Mouse (Mus musculus) heart, embryonic 16.5 days (tissue): ENCODE measurements around the gene Cacna1s. TPM values are rescaled to one million over a fixed set of nuclear protein-coding genes. Genes with fewer than 3 reads are reported as not detected.

ENCODE experiments used
- ATAC-seq: fragments of 200-750 bp; cut with Nextera tagmentation; replicated peaks from 2 replicates; pipeline ENCODE4 v1.8.0; 2017; ENCODE audit warnings: moderate number of reproducible peaks; ENCODE audit not compliant: insufficient read depth, low FRiP score; ENCODE audit errors: extremely low read depth
- H3K27ac ChIP-seq: fragments of 300-500 bp; sonication (generic); 2 replicates; pipeline ENCODE4 v1.5.1; 2014; ENCODE audit warnings: mild to moderate bottlenecking, low read length, control low read depth, moderate library complexity
- H3K27me3 ChIP-seq: fragments of 300-500 bp; sonication (generic); 2 replicates; pipeline ENCODE4 v1.6.1; 2014; ENCODE audit warnings: low read length, mixed read lengths; ENCODE audit not compliant: control insufficient read depth, insufficient read depth
- H3K36me3 ChIP-seq: fragments of 300-500 bp; sonication (generic); 2 replicates; pipeline ENCODE4 v1.6.1; 2014; ENCODE audit not compliant: control insufficient read depth, insufficient read depth
- H3K4me1 ChIP-seq: fragments of 300-500 bp; sonication (generic); 2 replicates; pipeline ENCODE4 v1.6.1; 2014; ENCODE audit warnings: low read length, mixed read lengths; ENCODE audit not compliant: control insufficient read depth, insufficient read depth
- H3K4me2 ChIP-seq: fragments of 300-500 bp; sonication (generic); 2 replicates; pipeline ENCODE4 v1.6.1; 2014; ENCODE audit warnings: low read depth, mild to moderate bottlenecking, control low read depth, low read length
- H3K4me3 ChIP-seq: fragments of 300-500 bp; sonication (generic); 2 replicates; pipeline ENCODE4 v1.5.1; 2014; ENCODE audit warnings: mild to moderate bottlenecking, control low read depth, low read length
- H3K9ac ChIP-seq: fragments of 300-500 bp; sonication (generic); 2 replicates; pipeline ENCODE4 v1.6.1; 2014; ENCODE audit warnings: low read length, control low read depth
- H3K9me3 ChIP-seq: fragments of 300-500 bp; sonication (generic); replicated peaks from 2 replicates; pipeline ENCODE4 v1.6.1; 2016; ENCODE audit warnings: low read length; ENCODE audit not compliant: control insufficient read depth
- WGBS: fragments of 180-500 bp; shearing (Covaris S2); extraction: QIAGEN DNeasy Blood & Tissue Kit; methylation state at CpG from one replicate; pipeline ENCODE4 v1.1.7; 2014; 5-methylcytosine and 5-hydroxymethylcytosine counted together
- polyA plus RNA-seq: library from polyadenylated mRNA; unstranded; fragments of >200 nt; fragmentation: Nextera tagmentation; extraction: Ambion mirVana; gene quantifications from 2 replicates; pipeline ENCODE4 v1.2.1, GENCODE M21; 2015

Cacna1s gene
- polyA plus RNA-seq, 1 experiment from 2014 or later = 0.28 TPM

GRCm38 (mm10) chr1:136063991-136064390, 11.4 kb downstream of the Cacna1s start:
- Histone ChIP-seq H3K27me3 (no peaks in the 10 kb centered on the region), H3K4me1 (0 out of 2 replicates have a peak, but pooled peaks cover 4% of the 10 kb centered on the region), H3K4me3 (no peak overlapping the region), H3K36me3 (no peaks in the 10 kb centered on the region), H3K4me2 (no peak overlapping the region), H3K9me3 (no peaks in the 10 kb centered on the region), H3K9ac (no peak overlapping the region), H3K27ac (no peak overlapping the region)
- no peak for ATAC-seq
- 31% methylated on average over 5 of the region's 5 CpGs for WGBS

GRCm38 (mm10) chr1:136066621-136067020, 14.1 kb downstream of the Cacna1s start:
- Histone ChIP-seq H3K4me1 (0 out of 2 replicates have a peak, but pooled peaks cover 4% of the 10 kb centered on the region), H3K9ac (no peak overlapping the region), H3K9me3 (no peaks in the 10 kb centered on the region), H3K36me3 (no peaks in the 10 kb centered on the region), H3K27me3 (no peaks in the 10 kb centered on the region), H3K4me2 (no peak overlapping the region), H3K4me3 (no peak overlapping the region), H3K27ac (no peak overlapping the region)
- 86% methylated on average over 1 of the region's 1 CpGs for WGBS
- ATAC-seq = no peak

- Histone ChIP-seq H3K27ac (no peak overlapping the region), H3K36me3 (no peaks in the 10 kb centered on the region), H3K9me3 (no peaks in the 10 kb centered on the region), H3K9ac (no peak overlapping the region), H3K27me3 (no peaks in the 10 kb centered on the region), H3K4me1 (0 out of 2 replicates have a peak, but pooled peaks cover 4% of the 10 kb centered on the region), H3K4me3 (no peak overlapping the region), H3K4me2 (no peak overlapping the region)
- WGBS = 60% methylated on average over 3 of the region's 3 CpGs
- ATAC-seq = no peak
These were observed 15.0 kb downstream of the Cacna1s start for GRCm38 (mm10) chr1:136067579-136067978.

GRCm38 (mm10) chr1:136076086-136076485, 23.5 kb downstream of the Cacna1s start:
- Histone ChIP-seq H3K4me2 (no peak overlapping the region), H3K4me3 (no peak overlapping the region), H3K27me3 (no peaks in the 10 kb centered on the region; the same call in none of the 2 replicates), H3K9me3 (no peaks in the 10 kb centered on the region), H3K4me1 (no peaks in the 10 kb centered on the region; the same call in 1 of the 2 replicates), H3K9ac (no peak overlapping the region), H3K36me3 (no peaks in the 10 kb centered on the region), H3K27ac (no peak overlapping the region)
- 3% methylated on average over 3 of the region's 3 CpGs for WGBS
- ATAC-seq = 0 out of 2 replicates have a peak, but pooled peaks have one; percentile 37

GRCm38 (mm10) chr1:136077656-136078055, 25.1 kb downstream of the Cacna1s start:
- Histone ChIP-seq H3K9ac (no peak overlapping the region), H3K27ac (no peak overlapping the region), H3K9me3 (peaks cover 5% of the 10 kb centered on the region; the same call in 1 of the 2 replicates), H3K4me2 (no peak overlapping the region), H3K4me3 (no peak overlapping the region), H3K27me3 (no peaks in the 10 kb centered on the region; the same call in none of the 2 replicates), H3K4me1 (no peaks in the 10 kb centered on the region; the same call in 1 of the 2 replicates), H3K36me3 (no peaks in the 10 kb centered on the region)
- WGBS = 50% methylated on average over 4 of the region's 4 CpGs
- ATAC-seq = no peak

GRCm38 (mm10) chr1:136081161-136081560, 28.6 kb downstream of the Cacna1s start:
- Histone ChIP-seq H3K4me3 (no peak overlapping the region), H3K36me3 (no peaks in the 10 kb centered on the region), H3K27me3 (peaks cover 4% of the 10 kb centered on the region), H3K9ac (no peak overlapping the region), H3K27ac (no peak overlapping the region), H3K9me3 (peaks cover 5% of the 10 kb centered on the region; the same call in 1 of the 2 replicates), H3K4me1 (peaks cover 4% of the 10 kb centered on the region; the same call in 1 of the 2 replicates), H3K4me2 (no peak overlapping the region)
- no peak for ATAC-seq
- WGBS = 86% methylated on average over 1 of the region's 1 CpGs

- ATAC-seq = no peak
- WGBS = 52% methylated on average over 3 of the region's 3 CpGs
- Histone ChIP-seq H3K4me1 (peaks cover 10% of the 10 kb centered on the region), H3K9ac (no peak overlapping the region), H3K4me3 (no peak overlapping the region), H3K27me3 (peaks cover 4% of the 10 kb centered on the region; the same call in 1 of the 2 replicates), H3K36me3 (no peaks in the 10 kb centered on the region), H3K9me3 (peaks cover 5% of the 10 kb centered on the region; the same call in 1 of the 2 replicates), H3K27ac (no peak overlapping the region), H3K4me2 (no peak overlapping the region)
These were observed 33.6 kb downstream of the Cacna1s start for GRCm38 (mm10) chr1:136085988-136086685.

GRCm38 (mm10) chr1:136089368-136090165, 37.0 kb downstream of the Cacna1s start:
- no peak overlapping the region for H3K4me3 ChIP-seq
- no peak overlapping the region for H3K27ac ChIP-seq
- H3K4me2 ChIP-seq = no peak overlapping the region
- H3K9ac ChIP-seq = no peak overlapping the region
- peaks cover 10% of the 10 kb centered on the region for H3K4me1 ChIP-seq
- WGBS = 64% methylated on average over 9 of the region's 9 CpGs
- no peaks in the 10 kb centered on the region for H3K9me3 ChIP-seq
- H3K36me3 ChIP-seq = no peaks in the 10 kb centered on the region
- 0 out of 2 replicates have a peak, but pooled peaks have one; percentile 29 for ATAC-seq
- peaks cover 8% of the 10 kb centered on the region; the same call in 1 of the 2 replicates for H3K27me3 ChIP-seq

- no peak overlapping the region for H3K4me2 ChIP-seq
These were observed 41.2 kb downstream of the Cacna1s start for GRCm38 (mm10) chr1:136093726-136094125.

More at GRCm38 (mm10) chr1:136093726-136094125, 41.2 kb downstream of the Cacna1s start:
- Histone ChIP-seq H3K36me3 (no peaks in the 10 kb centered on the region), H3K27ac (no peak overlapping the region), H3K27me3 (peaks cover 6% of the 10 kb centered on the region; the same call in 1 of the 2 replicates), H3K4me3 (no peak overlapping the region), H3K4me1 (peaks cover 6% of the 10 kb centered on the region), H3K9me3 (no peaks in the 10 kb centered on the region), H3K9ac (no peak overlapping the region)
- no peak for ATAC-seq
- 68% methylated on average over 3 of the region's 3 CpGs for WGBS
